Mouse (Mus musculus) bone marrow macrophage, adult 2 months (primary cell): ENCODE results near the gene Tatdn2.

Experiments used
- CTCF ChIP-seq: IDR thresholded peaks from 2 replicates; pipeline ENCODE4 v1.5.1; 2012; ENCODE audit warnings: low read depth, mild to moderate bottlenecking, low read length, moderate library complexity
- POLR2A ChIP-seq: IDR thresholded peaks from 2 replicates; pipeline ENCODE4 v1.6.1; 2012; ENCODE audit warnings: mild to moderate bottlenecking, low read depth, low read length, borderline replicate concordance

GRCm38 (mm10) chr6:113681271-113681670, 15.6 kb upstream of the Tatdn2 start:
- TF ChIP-seq POLR2A (no peak), CTCF (peak; percentile 62)
